Comparison of ENCODE assay signal across 18 mouse cellular contexts in the genomic region with DNA sequence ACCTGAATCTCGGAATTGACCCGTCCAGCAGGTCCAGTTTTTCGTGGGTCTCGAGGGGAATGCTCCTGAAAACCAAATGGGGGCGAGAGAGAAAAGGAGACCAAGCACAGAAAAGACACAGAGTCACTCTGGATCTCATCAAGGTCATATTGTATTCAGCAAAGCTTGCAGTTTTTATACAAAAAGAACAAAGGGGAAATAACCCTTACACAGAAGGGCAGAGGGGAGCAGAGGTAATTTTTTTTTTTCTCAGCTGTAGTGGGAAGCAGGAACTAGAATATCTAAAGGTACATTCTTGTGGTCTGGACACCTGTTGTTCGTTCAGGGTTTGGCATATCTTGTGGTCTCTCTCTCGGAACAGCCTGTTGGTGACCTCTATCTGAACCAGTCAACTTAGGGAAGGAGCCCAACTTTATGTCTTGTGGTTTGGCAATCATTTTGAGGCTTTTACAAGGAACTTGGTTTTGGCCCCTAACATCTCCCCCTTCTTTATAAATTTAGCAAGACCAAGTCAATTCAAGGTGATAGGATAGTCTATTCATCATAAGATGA.
"Had no signal": no experiment of that assay in that cellular context is flagged by ENCODE, and none has a peak within 500 bp of the region (broad histone marks: within the 10 kb centered on the region; RNA-seq: fewer than 3 reads in every experiment).

No protein-coding gene starts in this region.

- H3K4me3 ChIP-seq: lung, embryonic 15.5 days; megakaryocyte, embryonic 14.5 days; midbrain, embryonic 13.5 days; midbrain, embryonic 15.5 days; neural tube, embryonic 12.5 days had no signal

- DNase-seq: liver, postnatal 0 days; lung, adult 2 months; lung, postnatal 14 days; lung, postnatal 36 days; right cerebral cortex, postnatal 25 days; right cerebral cortex, postnatal 4 days; spleen, adult 18-20 months; thymus, adult 18-20 months; thymus, postnatal 14 days; thymus, postnatal 36 days had no signal

- H3K27ac ChIP-seq: lung, embryonic 15.5 days; macrophage; midbrain, embryonic 13.5 days; midbrain, embryonic 15.5 days; neural tube, embryonic 12.5 days had no signal

- ATAC-seq: liver, postnatal 0 days; lung, postnatal 0 days; midbrain, embryonic 13.5 days; midbrain, embryonic 15.5 days had no signal

- H3K27me3 ChIP-seq: lung, embryonic 15.5 days; megakaryocyte, embryonic 14.5 days; midbrain, embryonic 13.5 days; midbrain, embryonic 15.5 days; neural tube, embryonic 12.5 days had no signal

- H3K9ac ChIP-seq: liver, postnatal 0 days; lung, embryonic 15.5 days; midbrain, embryonic 13.5 days; midbrain, embryonic 15.5 days; neural tube, embryonic 12.5 days had no signal

- H3K4me1 ChIP-seq: lung, embryonic 15.5 days; megakaryocyte, embryonic 14.5 days; midbrain, embryonic 13.5 days; midbrain, embryonic 15.5 days; neural tube, embryonic 12.5 days had no signal

- H3K36me3 ChIP-seq: lung, embryonic 15.5 days; midbrain, embryonic 13.5 days; midbrain, embryonic 15.5 days; neural tube, embryonic 12.5 days had no signal

- H3K4me2 ChIP-seq: lung, embryonic 15.5 days; midbrain, embryonic 11.5 days; midbrain, embryonic 13.5 days; midbrain, embryonic 15.5 days; neural tube, embryonic 12.5 days had no signal

- H3K9me3 ChIP-seq: lung, embryonic 15.5 days had no signal
